Mouse (Mus musculus): ENCODE measurements around the gene Hspb6.

The Hspb6 gene

DNA sequence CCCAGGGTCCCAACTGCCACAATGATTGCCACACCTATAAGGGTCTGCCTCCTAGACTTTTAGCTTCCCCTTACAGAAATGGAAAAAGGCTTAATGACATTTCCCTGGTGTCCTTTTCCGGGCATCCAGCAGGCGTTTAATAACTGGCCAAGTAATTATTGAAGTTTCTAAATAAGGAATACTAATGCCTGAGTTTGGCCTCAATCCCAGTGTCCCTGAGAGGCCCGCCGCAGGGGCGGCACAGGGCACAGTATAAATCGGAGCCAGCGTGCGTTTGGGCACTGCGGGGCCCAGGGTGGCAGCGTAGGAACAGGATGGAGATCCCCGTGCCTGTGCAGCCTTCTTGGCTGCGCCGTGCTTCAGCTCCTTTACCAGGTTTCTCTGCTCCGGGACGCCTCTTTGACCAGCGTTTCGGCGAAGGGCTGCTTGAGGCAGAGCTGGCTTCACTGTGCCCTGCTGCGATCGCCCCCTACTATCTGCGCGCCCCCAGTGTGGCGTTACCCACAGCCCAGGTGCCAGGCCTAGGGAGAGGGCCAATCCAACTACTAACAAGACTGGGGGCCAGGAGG, 1.1 kb downstream of the Hspb6 start:
- DNase-seq (ENCODE audit: low spot score in 2 of 2): no peak

DNA sequence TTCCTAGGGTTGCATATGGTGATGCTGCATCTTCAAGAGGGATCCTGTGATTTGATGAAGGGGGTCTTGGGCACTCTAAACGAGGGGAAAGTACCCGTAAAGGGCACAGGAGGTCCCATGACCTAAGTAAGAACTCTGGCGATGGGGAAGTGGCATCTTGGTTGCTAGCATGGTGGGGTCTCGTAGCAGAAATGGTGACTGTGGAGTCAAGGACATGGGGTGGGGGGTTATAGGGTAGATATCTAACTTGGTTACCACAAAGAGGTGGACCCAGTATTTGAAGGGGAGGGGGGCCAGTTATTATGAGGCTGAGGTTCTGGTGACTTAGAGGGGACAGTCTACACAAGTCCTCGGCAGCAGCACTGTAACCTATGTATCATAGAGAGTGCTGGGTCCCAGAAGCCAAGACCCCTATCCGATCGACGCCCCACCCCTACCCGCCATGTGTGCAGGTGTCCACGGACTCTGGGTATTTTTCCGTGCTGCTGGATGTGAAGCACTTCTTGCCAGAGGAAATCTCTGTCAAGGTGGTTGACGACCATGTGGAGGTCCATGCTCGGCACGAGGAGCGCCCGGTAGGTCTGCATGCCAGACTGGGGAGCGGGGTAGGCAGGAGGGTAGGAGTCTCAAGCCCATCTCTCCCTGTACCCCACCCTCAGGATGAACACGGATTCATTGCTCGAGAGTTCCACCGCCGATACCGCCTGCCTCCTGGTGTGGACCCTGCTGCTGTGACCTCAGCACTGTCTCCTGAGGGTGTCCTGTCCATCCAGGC, 2.0 kb downstream of the Hspb6 start:
- no peak for DNase-seq (ENCODE audit: low spot score in 2 of 2)

DNA sequence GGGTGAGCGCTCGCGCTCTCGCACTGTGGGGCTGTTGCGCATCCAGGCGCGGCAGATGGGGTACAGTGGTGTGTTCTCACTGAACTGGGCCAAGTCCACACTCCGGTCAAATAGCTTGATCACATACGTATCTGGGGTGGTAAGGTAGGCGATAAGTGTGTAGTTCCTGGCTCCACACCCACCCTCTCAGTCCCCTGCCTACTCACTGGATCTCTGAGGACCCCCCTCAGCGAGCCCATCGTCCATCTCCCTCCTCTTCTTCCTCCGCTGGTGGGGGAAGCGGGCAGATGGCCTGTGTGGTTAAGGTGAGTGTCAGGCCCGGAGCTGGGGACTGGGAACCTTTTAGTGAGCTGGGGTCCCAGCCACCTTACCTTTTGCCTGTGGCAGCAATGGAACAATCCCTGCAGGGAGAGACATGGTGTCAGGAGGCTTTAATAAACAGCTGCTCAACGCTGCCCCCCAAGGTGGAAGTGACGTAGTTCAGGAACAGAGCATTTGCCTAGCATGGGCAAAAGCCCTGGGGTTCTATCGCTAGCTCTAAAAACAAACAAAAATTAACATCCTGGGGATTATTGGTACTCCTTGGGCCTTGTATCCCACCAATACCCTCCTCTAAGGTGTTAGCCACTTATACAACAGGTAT, 5.0 kb downstream of the Hspb6 start:
- no peak for DNase-seq (ENCODE audit: low spot score in 2 of 2)

DNA sequence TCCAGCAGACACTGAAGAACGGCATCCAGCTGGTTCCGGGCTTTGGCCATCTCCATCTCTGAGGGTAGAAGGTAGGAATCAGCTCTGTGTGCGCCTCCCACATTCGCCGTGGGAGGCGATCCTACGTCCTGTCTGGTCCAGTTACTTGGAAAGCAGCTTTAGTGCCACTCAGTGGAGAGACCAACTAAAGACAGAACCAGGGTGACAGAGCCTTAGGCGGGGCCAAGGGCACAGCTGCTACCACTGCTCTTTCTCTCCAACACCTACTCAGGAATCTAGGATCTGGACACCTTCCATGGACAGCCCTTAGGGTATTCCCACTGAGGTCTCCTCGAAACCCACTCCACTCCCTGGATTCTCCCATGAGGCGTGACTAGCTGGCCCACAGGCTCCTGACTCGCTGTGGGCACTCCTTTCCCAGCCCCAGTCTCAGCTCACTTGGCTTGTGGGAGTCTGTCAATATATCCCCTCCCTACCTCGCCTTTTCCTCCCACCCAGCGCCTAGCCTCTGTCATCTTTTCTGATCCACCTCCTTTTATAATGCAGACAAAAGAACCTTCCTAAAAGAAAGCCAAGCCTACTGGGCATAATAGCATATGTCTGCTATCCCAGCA, 6.0 kb downstream of the Hspb6 start:
- DNase-seq (ENCODE audit: low spot score in 2 of 2): no peak

DNA sequence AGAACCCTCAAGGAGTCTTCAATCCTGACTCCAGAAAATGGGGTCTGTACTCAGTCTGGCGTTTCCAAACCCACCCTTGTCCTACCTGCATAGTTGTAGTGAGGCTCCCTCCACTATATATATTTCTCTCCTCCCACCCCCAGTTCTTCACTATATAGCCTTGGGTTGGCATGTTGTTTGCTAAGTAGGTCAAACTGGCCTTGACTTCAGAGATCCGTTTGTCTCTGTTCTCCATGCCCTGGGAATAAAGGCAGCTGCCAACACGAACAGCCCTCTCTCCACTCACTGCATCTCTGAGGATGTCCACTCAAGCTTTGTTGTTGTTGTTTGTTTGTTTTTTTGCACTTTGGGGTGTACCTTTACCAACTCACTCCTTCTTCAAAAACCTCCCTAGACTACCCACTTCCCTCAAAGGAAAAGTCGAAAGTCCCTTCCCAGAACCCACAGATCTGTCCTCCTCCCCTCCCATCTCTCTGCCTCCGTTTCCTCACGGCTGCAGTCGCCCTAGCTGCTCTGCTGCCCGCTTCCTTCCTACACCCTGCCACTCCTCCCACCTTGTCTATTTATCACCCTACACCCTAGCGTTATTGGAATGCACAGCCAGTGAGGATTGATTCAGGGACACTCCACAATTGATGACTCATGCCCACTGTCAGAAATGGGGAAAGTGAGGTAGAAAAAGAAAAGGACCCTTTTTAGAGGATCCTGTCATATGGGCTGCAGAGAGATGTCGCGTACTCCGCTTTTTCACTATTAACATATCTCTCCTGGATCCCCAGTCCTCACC, 6.9 kb downstream of the Hspb6 start:
- no peak for DNase-seq (ENCODE audit: low spot score in 2 of 2)

DNA sequence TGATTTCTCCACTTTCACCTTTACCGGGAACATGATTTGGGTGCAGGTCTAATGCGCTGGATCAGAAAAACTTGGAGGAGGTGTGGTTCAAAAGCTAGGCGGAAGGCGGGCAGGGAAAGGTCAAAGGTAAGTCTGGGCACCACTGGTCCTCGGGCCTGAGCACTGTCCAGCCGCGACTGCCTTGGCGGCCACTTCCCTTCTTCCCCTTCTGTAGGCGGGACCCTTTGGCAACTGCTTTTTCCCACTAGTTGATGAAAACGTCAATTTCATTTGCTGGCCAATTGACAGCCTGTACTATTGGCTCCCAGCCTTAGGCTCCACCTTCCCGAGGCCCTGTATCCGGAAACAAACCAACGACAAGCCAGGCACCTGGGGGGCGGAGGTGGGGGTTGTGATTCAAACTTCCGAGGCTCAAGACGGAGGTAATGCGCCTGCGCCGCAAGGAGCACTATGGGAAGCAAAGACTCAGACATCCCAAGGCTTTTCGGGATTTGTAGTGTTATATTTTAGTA, 7.5 kb downstream of the Hspb6 start, which contains the start of gene Lin37:
Gene Lin37 (minus strand): TSS at position 396 of the 512 bp plus-strand sequence.
- peak; percentile 99 for DNase-seq (ENCODE audit: low spot score in 2 of 2)

DNA sequence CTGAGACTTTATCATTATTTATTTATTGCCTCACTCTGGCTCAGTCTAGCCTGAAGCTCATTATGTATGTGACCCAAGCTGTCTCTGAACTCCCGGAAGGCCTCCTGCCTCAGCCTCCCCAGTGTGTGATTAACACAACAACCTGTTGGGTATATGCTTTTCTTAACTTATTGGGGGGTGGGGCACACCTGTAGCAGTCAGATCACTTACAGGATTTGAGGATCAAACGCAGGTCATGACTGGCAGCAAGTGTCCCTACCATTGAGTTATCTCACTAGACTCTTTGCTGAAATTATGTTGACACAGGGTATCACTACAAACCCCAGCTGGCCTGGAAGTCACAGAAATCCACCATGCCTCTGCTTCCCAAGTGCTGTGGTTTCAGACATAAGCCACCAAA, 8.3 kb downstream of the Hspb6 start:
- DNase-seq (ENCODE audit: low spot score in 2 of 2): no peak

DNA sequence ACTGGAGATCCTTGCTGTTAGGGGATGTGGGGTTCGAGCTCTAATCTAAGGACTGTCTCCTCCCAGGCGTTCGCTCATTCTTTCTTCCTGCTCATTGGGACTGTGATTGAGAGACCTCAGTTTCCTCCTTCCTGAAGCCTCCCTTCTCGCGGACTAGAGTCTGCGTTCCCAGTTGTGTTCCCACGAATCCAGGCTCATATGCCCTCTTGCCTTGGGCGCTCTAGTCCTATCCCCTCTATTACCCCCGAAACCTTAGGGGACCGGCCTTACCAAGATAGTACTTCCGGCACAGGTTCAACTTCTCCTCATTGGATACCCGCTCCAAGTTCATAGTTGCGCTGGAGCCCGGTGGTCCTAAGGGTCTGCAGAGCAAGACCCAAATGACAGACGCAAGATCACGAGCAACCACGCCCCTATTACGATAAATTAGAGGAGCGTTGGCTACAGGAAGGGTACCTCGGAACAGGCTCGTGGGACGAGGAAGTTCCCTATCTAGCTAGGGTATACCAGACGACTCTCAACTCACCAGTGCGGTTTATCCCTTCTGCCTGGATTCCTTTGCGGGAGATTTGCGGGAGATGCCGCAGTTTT, 10.6 kb downstream of the Hspb6 start:
- no peak for DNase-seq (ENCODE audit: low spot score in 2 of 2)

DNA sequence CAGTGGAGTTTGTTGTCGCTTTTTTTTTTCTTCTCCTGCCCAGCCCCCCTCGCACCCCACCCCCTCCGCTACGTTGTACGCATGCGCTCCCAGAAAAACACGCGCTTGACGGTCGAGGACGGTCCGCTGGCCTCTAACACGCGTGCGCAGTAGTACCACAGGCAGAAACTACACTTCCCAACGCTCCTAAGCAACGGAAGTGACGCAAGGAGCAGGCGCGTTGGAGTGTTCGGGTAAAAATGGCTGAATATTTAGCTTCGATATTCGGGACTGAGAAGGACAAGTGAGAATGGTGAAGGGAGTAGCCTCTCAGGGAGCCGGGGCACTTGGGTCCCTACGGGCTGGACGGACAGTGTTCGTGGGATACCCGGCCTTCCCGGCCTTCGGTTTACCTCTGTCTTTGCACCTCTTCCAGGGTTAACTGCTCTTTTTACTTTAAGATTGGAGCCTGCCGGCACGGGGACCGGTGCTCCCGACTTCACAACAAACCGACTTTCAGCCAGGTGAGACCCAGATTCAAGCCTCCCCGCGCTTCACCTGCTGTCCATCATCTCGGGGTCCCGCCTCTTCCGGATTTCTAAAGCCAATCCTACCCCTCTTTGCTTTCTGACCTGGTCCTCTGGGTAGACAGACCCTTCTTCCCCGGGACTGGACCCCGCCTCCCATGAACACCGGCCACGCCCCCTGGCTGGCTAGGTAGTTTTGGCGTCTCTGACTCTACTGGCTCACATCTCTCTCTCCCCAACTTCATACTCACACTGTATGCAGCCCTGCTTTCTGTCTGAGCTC, 11.3 kb downstream of the Hspb6 start, which contains the start of the genes U2af1l4, Gm49396 and Psenen:
Gene U2af1l4 (plus strand): TSS at position 185 of the 789 bp plus-strand sequence.
Gene Gm49396 (plus strand): TSS at position 228 of the 789 bp plus-strand sequence.
Gene Psenen (minus strand): TSS at position 511 of the 789 bp plus-strand sequence.
- peak; percentile 93 to 96 for DNase-seq (ENCODE audit: low spot score in 2 of 2)

DNA sequence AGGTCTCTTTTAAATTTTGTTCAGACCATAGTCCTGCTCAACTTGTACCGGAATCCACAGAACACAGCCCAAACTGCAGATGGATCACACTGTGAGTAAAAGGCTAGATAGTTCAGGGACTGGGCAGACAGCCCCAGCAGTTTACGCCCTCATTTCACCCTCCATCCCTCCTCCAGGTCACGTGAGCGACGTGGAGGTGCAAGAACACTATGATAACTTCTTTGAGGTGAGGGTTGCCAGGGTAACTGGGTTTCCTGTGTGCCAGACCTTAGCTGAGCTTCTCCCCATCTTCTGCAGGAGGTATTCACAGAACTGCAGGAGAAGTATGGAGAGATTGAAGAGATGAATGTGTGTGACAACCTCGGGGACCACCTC, 11.9 kb downstream of the Hspb6 start:
- no peak for DNase-seq (ENCODE audit: low spot score in 2 of 2)

DNA sequence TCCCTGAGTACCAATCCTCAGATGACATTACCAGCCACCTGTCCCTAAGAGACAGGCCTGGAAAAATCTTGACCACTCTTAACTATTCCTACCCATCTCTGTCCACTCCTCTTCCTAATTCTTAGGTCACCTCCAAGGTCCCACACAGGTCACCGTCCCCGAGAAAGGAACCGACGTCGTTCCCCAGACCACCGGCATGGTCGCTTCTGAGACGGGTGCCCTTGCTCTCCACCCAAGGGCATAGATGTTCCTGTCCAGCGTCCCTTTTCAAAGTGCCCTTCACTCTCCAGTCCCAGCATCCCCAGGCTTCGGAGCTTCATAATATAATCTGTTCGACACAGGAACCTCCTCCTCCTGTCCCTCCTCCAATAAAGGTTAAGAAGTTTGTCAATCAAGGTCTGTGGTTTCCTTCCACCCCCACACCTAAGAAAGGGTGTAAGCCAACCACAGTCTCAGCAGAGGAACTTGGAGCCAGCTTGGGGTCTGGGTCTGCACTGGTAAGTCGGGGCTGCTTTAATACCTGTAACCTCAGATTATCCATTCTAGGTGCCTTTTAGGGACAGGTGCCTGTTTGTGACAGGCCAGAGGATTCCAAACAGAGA, 13.1 kb downstream of the Hspb6 start, which contains the start of gene Igflr1:
Gene Igflr1 (plus strand): TSS at position 458 of the 602 bp plus-strand sequence.
- DNase-seq (ENCODE audit: low spot score in 2 of 2): no peak

DNA sequence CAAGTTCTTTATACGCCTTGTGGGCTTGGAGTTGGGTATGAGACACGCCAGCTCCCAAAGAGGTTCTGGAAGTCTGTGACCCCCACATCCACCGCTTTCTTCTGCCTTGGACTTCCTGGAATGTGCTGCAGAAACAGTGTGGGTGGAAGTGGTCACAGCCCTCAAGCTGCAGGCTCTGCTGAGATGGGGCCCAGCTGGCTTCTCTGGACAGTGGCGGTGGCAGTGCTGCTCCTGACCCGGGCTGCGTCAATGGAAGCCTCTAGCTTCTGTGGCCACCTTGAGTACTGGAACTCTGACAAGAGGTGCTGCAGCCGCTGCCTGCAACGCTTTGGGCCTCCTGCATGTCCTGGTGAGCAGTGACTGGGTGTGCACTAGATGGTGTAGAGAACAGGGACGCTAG, 14.1 kb downstream of the Hspb6 start:
- DNase-seq (ENCODE audit: low spot score in 2 of 2): no peak

DNA sequence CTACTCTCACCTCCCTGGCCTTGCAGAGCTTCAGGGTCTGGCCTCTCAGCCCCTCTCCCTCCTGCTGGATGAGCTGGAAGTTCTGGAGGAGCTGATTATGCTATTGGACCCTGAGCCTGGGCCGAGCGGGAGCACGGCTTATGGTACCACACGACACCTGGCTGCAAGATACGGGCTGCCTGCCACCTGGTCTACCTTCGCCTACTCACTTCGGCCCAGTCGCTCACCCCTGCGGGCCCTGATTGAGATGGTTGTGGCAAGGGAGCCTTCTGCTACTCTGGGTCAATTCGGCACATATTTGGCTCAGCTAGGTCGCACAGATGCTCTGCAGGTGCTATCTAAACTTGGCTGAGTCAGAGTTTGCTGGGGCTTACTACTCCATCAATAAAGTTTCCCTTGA, 15.6 kb downstream of the Hspb6 start:
- no peak for DNase-seq (ENCODE audit: low spot score in 2 of 2)

DNA sequence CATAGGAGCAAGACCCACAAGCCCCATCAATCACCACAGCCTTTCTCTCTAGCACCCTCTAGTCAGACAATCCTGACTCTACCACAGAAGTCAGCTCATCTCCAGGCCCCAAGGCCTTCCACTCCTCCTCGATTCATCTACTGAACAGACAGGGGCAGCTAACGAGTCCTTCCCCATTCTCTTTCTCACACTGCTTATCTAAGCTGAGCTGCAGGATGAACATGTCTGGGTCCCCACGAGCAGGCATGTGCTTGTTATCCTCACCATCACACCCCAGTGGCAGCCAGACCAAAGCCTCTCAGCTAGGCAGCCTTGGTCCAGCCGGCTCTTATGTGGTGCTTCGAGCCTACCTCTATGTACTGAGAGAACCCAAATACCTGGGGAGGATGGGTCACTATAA, 20.4 kb downstream of the Hspb6 start:
- no peak for DNase-seq (ENCODE audit: low spot score in 2 of 2)

DNA sequence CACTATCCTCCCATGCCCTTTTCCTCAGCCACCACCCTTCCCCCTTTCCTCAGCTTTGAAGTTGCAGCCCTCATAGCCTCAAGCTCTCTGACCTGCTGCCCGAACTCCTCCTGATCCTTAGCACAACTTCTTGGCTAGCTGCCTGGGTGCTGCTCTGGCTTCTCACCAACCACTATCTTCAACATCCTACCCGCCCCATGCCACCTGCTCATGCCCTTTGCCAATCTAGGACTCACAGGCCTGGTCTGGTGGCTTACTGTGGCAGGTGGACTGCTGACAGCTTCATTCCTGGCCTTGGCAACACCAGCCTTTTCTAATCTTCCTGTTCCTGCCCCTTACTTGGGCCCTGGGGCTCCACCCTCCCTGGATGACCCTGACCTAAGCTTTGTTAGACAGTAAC, 21.0 kb downstream of the Hspb6 start:
- DNase-seq (ENCODE audit: low spot score in 2 of 2): no peak

DNA sequence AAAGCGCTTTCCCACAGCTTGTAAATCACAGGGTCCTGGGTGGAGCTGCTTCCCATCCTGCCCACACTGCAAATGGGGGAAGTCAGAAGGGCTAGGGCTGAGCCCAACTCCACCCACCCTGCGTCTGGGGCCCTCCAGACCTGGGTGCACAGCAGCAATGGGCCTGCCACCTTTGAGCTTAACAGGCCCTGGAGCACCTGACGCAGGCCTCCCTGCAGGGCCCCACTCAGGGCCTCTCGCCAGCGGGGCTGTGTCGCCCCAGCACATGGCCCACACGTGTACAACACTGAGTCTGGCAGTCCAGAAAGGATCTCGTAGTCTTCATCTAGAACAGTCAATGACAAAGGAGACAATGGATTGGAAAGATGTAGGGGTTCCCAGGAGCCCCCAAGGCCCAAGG, 28.0 kb downstream of the Hspb6 start:
- DNase-seq (ENCODE audit: low spot score in 2 of 2): no peak

DNA sequence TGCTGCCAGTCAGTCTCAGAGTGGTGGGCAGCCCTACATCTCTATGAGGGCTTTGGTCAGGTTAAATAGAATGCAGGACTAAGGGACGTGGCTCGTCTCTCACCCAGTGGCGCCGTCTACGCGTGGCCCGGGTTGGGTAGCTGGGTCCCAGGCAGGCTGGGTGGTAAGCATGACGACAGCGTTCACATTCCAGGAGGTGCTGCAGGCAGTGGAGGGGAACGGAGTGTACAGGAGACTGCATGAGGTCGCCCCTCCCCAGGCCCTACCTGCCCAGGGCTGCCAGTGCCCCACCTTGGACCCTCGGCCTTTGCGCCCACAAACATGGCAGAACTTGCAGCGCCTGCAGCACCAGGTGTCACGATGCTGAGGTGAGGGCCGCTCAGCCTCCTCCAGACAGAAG, 29.6 kb downstream of the Hspb6 start:
- no peak for DNase-seq (ENCODE audit: low spot score in 2 of 2)

DNA sequence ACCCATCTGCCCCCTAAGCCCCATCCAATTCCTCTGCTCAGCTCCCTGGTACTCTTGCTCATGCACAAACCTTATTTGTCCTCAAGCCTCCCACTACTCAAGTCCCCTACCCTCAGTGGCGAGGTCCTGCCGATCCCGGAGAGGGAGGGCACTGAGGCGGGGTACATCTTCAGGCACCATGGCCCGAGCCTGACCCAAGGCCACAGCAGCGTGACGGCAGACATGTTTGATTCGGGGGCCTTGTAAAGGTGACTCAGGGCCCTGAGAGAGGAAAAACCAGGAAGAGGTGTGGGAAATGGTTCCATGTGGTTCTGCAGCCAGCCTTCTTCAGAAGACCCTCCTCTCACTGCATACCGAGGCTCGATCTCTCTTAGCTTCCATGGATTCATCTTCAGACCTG, 32.4 kb downstream of the Hspb6 start:
- DNase-seq (ENCODE audit: low spot score in 2 of 2): no peak

DNA sequence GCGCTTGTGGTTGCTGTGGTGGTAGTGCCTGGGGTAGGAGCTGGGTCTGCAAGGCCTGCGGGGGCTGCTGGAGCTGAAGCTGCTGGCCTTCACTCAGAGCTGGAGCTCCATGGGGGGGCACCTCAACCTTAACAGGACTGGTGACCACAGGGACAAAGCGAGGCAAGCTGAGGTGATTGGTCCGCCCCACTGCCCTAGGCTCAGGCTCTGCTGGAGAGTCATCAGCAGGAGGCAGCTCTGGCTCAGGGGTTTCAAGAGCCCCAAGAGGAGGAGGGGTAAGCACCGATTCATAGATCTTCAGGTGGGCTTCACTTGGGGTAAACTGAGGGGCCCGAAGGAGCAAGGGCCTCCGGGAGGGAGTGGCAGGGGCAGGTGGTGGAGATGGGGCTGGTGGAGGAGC, 33.2 kb downstream of the Hspb6 start:
- DNase-seq (ENCODE audit: low spot score in 2 of 2): no peak
